Mouse (Mus musculus) limb, embryonic 12.5 days (tissue): Measurements from ENCODE around the gene Rps6ka5. TPM values are rescaled to one million over a fixed set of nuclear protein-coding genes. Genes with fewer than 3 reads are reported as not detected.

Experiments
- ATAC-seq: fragments of 200-750 bp; cut with Nextera tagmentation; 2 replicates; pipeline ENCODE4 v1.8.0; 2017; ENCODE audit warnings: low read depth, moderate TSS enrichment; ENCODE audit not compliant: insufficient number of reproducible peaks, insufficient read depth, low FRiP score, low TSS enrichment
- H3K27ac ChIP-seq: fragments of 300-500 bp; sonication (generic); 2 replicates; pipeline ENCODE4 v1.5.1; 2016; ENCODE audit warnings: mild to moderate bottlenecking, moderate library complexity
- H3K27me3 ChIP-seq: fragments of 300-500 bp; sonication (generic); 2 replicates; pipeline ENCODE4 v1.6.1; 2016; ENCODE audit warnings: mild to moderate bottlenecking, moderate library complexity
- H3K36me3 ChIP-seq: fragments of 300-500 bp; sonication (generic); 2 replicates; pipeline ENCODE4 v1.6.1; 2016; ENCODE audit warnings: mild to moderate bottlenecking, moderate library complexity
- H3K4me1 ChIP-seq: fragments of 300-500 bp; sonication (generic); replicated peaks from 2 replicates; pipeline ENCODE4 v1.6.1; 2016
- H3K4me2 ChIP-seq: fragments of 300-500 bp; sonication (generic); 2 replicates; pipeline ENCODE4 v1.6.1; 2016; ENCODE audit warnings: mild to moderate bottlenecking, moderate library complexity
- H3K4me3 ChIP-seq: fragments of 300-500 bp; sonication (generic); replicated peaks from 2 replicates; pipeline ENCODE4 v1.5.1; 2016; ENCODE audit warnings: mild to moderate bottlenecking
- H3K9ac ChIP-seq: fragments of 300-500 bp; sonication (generic); replicated peaks from 2 replicates; pipeline ENCODE4 v1.6.1; 2016; ENCODE audit warnings: mild to moderate bottlenecking, moderate library complexity
- H3K9me3 ChIP-seq: fragments of 300-500 bp; sonication (generic); 2 replicates; pipeline ENCODE4 v1.6.1; 2016; ENCODE audit warnings: mild to moderate bottlenecking, moderate library complexity
- whole genome bisulfite sequencing: fragments of 180-500 bp; shearing (Covaris S2); methylation state at CpG from one replicate; pipeline ENCODE4 v1.1.7; 2016; 5-methylcytosine and 5-hydroxymethylcytosine counted together
- polyA plus RNA-seq: library from polyadenylated mRNA; unstranded; fragments of >200 nt; fragmentation: Nextera tagmentation; extraction: Ambion mirVana; gene quantifications from 2 replicates; pipeline ENCODE4 v1.2.1, GENCODE M21; 2016

Gene Rps6ka5
- polyA plus RNA-seq, 1 experiment from 2014 or later: 6.6 TPM

DNA sequence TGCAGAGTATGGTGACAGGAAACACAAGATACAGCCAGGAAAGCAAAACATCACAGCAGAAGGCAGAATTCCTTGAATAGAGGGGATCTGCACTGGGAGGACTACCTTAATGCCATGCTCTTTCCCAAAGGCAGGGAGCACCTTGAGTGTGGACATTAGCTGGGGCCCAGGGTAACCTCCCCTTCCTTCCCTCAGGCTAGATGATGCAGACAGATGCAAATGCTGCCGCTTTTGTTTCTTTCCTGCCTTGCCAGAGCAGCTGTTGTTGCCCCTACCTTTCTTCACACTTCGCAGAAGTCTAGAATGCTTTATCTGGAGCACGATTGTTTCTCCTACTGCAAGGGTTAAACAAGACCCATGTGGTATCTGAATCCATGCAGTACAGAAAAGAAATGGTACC lies 34.6 kb downstream of the Rps6ka5 start:
- H3K4me2 ChIP-seq: no peak overlapping the region
- H3K9me3 ChIP-seq: no peaks in the 10 kb centered on the region
- no peaks in the 10 kb centered on the region for H3K36me3 ChIP-seq
- no peak overlapping the region for H3K9ac ChIP-seq
- H3K27ac ChIP-seq: no peak overlapping the region
- no peaks in the 10 kb centered on the region for H3K27me3 ChIP-seq
- H3K4me3 ChIP-seq: no peak overlapping the region
- no peak for ATAC-seq
- H3K4me1 ChIP-seq: peaks cover 4% of the 10 kb centered on the region
- 38% methylated on average over 3 of the region's 3 CpGs for WGBS

- H3K4me1 ChIP-seq: peaks cover 4% of the 10 kb centered on the region
- no peak overlapping the region for H3K27ac ChIP-seq
- no peak overlapping the region for H3K9ac ChIP-seq
- H3K9me3 ChIP-seq: no peaks in the 10 kb centered on the region
- H3K4me2 ChIP-seq: no peak overlapping the region
- H3K27me3 ChIP-seq: no peaks in the 10 kb centered on the region
- ATAC-seq: no peak
- no peaks in the 10 kb centered on the region for H3K36me3 ChIP-seq
- H3K4me3 ChIP-seq: no peak overlapping the region
- WGBS: 79% methylated on average over 5 of the region's 5 CpGs
Measured at GRCm38 (mm10) chr12:100690444-100690843, 36.3 kb downstream of the Rps6ka5 start.

GRCm38 (mm10) chr12:100688177-100688576 lies 38.6 kb downstream of the Rps6ka5 start:
- ATAC-seq: no peak
- Histone ChIP-seq H3K4me3 (no peak overlapping the region), H3K36me3 (no peaks in the 10 kb centered on the region), H3K27me3 (no peaks in the 10 kb centered on the region), H3K27ac (no peak overlapping the region), H3K9ac (no peak overlapping the region), H3K4me2 (no peak overlapping the region), H3K9me3 (no peaks in the 10 kb centered on the region), H3K4me1 (peaks cover 4% of the 10 kb centered on the region)

- WGBS: 84% methylated on average over 2 of the region's 2 CpGs
- no peak overlapping the region for H3K4me3 ChIP-seq
- H3K9me3 ChIP-seq: no peaks in the 10 kb centered on the region
- ATAC-seq: no peak
- no peaks in the 10 kb centered on the region for H3K4me1 ChIP-seq
- H3K36me3 ChIP-seq: no peaks in the 10 kb centered on the region
- no peak overlapping the region for H3K9ac ChIP-seq
- H3K4me2 ChIP-seq: no peak overlapping the region
- no peaks in the 10 kb centered on the region for H3K27me3 ChIP-seq
- H3K27ac ChIP-seq: no peak overlapping the region
Measured at GRCm38 (mm10) chr12:100687001-100687400, 39.8 kb downstream of the Rps6ka5 start.

DNA sequence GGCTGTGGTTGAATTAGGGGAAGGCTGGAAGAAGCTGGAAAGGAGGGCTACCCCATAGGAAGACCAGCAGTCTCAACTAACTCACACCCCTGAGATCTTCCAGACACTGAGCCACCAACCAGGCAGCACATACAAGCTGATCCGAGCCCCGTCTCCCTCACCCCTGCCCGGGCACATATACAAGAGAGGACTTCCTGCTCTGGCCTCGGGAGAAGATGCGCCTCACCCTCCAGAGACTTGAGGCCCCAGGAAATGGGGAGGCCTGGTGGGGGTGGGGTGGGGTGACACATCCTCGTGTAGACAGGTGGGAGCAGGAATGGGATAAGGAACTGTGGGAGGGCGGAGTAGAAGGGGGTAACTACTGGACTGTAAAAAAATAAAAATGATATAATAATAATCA lies 45.0 kb downstream of the Rps6ka5 start:
- no peak for ATAC-seq

DNA sequence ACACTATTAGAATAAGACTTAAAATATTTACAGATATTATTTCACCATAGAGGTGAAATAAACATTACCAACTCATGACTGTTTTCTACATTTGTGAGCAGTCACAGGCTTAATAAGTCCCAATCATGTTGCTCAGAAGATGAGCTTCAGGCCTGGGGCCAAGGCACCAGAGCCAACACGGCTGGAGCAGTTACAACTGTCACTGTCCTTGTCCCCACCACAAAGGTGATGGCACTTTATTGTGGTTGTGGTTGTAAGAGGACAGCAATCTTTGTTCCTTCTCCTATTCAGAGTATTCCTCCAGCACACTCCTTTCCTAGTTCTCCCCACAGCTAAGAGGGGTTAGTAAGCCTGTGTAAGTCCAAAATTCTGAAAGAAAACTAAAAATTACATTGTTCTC lies 45.5 kb downstream of the Rps6ka5 start:
- peaks cover 10% of the 10 kb centered on the region; the same call in 1 of the 2 replicates for H3K4me1 ChIP-seq
- no peak for ATAC-seq
- no peak overlapping the region for H3K9ac ChIP-seq
- H3K27me3 ChIP-seq: no peaks in the 10 kb centered on the region
- no peaks in the 10 kb centered on the region for H3K9me3 ChIP-seq
- no peak overlapping the region for H3K4me3 ChIP-seq
- WGBS: 60% methylated on average over 1 of the region's 1 CpGs
- no peaks in the 10 kb centered on the region for H3K36me3 ChIP-seq
- no peak overlapping the region for H3K27ac ChIP-seq
- H3K4me2 ChIP-seq: no peak overlapping the region

More for the DNA sequence above, 45.0 kb downstream of the Rps6ka5 start:
- Histone ChIP-seq H3K27ac (no peak overlapping the region), H3K4me3 (no peak overlapping the region), H3K4me1 (peaks cover 10% of the 10 kb centered on the region; the same call in 1 of the 2 replicates), H3K4me2 (no peak overlapping the region), H3K9ac (no peak overlapping the region), H3K36me3 (no peaks in the 10 kb centered on the region), H3K27me3 (no peaks in the 10 kb centered on the region), H3K9me3 (no peaks in the 10 kb centered on the region)
- WGBS: 90% methylated on average over 7 of the region's 7 CpGs

DNA sequence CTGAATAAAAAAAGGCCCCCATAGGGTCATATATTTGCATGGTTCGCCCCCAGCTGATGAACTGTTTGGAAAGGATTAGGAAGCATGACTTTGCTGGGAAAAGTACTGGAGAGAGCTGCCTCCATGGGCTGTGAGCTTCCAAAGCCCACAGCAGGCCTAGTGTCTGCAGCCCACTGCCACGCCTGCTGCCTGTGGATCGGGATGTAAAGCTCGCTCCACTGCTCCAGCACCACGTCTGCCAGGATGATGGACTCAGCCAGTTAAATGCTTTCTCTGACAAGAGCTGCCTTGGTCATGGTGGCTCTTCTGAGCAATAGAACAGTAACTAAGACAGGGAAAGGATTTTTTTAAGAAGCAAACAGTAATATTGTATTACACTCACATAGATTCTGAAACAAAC lies 46.1 kb downstream of the Rps6ka5 start:
- 76% methylated on average over 5 of the region's 5 CpGs for WGBS
- Histone ChIP-seq H3K4me2 (no peak overlapping the region), H3K4me3 (no peak overlapping the region), H3K9ac (no peak overlapping the region), H3K27ac (no peak overlapping the region), H3K9me3 (no peaks in the 10 kb centered on the region), H3K4me1 (peaks cover 10% of the 10 kb centered on the region; the same call in 1 of the 2 replicates), H3K36me3 (no peaks in the 10 kb centered on the region), H3K27me3 (no peaks in the 10 kb centered on the region)
- ATAC-seq: no peak

GRCm38 (mm10) chr12:100670647-100671199 lies 56.1 kb downstream of the Rps6ka5 start:
- H3K4me3 ChIP-seq: no peak overlapping the region

DNA sequence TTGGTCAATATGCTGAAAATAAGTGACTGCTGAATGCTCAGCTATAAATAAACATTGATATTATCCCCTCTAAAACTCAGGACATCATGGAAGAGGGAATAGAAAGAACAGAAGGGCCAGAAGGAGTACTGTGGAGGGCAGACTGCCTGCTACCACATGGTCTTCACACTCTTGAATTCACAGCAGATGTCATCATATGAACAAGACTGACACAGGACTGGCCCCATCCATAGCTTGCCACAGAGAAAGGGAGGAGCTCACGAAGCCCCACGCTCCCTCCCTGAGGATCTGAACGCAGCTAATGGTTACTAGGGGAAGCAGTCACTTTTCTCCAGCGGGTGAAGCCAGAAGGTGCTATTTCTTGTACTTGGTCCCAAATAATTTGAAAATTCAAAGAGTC lies 61.5 kb downstream of the Rps6ka5 start:
- H3K9ac ChIP-seq: no peak overlapping the region
- WGBS: 71% methylated on average over 4 of the region's 4 CpGs
- no peaks in the 10 kb centered on the region for H3K27me3 ChIP-seq
- H3K27ac ChIP-seq: no peak overlapping the region
- no peak overlapping the region for H3K4me3 ChIP-seq
- H3K36me3 ChIP-seq: no peaks in the 10 kb centered on the region
- no peaks in the 10 kb centered on the region; the same call in 1 of the 2 replicates for H3K4me1 ChIP-seq
- no peaks in the 10 kb centered on the region for H3K9me3 ChIP-seq
- ATAC-seq: no peak
- H3K4me2 ChIP-seq: no peak overlapping the region

More at GRCm38 (mm10) chr12:100670647-100671199, 56.1 kb downstream of the Rps6ka5 start:
- H3K27me3 ChIP-seq: no peaks in the 10 kb centered on the region
- H3K4me2 ChIP-seq: no peak overlapping the region
- H3K36me3 ChIP-seq: no peaks in the 10 kb centered on the region; the same call in 1 of the 2 replicates
- H3K9me3 ChIP-seq: no peaks in the 10 kb centered on the region
- WGBS: 89% methylated on average over 2 of the region's 2 CpGs
- no peak overlapping the region for H3K27ac ChIP-seq
- H3K9ac ChIP-seq: no peak overlapping the region
- ATAC-seq: no peak
- H3K4me1 ChIP-seq: no peaks in the 10 kb centered on the region

DNA sequence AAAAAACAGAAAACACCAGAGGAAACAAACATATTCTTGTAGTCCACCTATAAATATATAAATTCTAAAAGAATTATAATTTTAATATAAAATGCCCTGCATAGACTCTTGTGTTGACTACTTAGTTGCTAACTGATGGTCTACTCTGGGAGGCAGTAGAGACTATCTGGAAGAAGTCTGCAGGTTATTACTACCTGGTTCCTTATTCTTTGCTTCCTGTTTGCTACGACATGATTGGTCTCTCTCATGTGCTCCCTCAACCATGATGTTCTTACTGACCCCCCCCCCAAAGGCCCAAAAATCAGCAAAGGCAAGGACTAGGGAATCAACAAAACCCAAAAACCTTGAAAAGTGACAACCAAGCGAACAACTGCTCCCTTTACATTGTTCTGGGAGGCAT lies 66.7 kb downstream of the Rps6ka5 start:
- no peak overlapping the region for H3K4me2 ChIP-seq
- H3K36me3 ChIP-seq: no peaks in the 10 kb centered on the region
- H3K4me3 ChIP-seq: no peak overlapping the region
- H3K9ac ChIP-seq: no peak overlapping the region
- WGBS: 88% methylated on average over 2 of the region's 2 CpGs
- no peaks in the 10 kb centered on the region for H3K27me3 ChIP-seq
- H3K9me3 ChIP-seq: no peaks in the 10 kb centered on the region
- ATAC-seq: no peak
- no peak overlapping the region for H3K27ac ChIP-seq
- no peaks in the 10 kb centered on the region for H3K4me1 ChIP-seq

DNA sequence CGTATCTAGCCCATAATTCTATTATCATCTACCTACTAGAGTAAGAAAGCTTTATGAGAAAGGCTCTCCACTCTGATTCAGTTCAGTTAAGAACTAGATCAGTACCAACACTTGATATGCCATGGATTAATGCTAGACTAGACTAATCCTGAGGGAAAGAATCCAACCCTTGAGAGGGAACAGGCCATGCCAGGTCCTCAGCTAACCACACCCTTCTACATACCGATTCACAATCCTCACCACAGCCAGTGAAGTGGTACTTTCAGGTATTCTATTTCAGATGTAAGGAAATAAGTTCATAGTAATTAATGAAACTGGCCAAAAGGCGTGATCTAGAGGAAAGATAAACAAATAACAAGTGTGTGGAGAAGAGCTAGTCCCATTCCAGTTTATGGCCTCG lies 70.8 kb downstream of the Rps6ka5 start:
- no peak overlapping the region for H3K9ac ChIP-seq
- ATAC-seq: no peak
- no peaks in the 10 kb centered on the region for H3K4me1 ChIP-seq
- no peaks in the 10 kb centered on the region for H3K9me3 ChIP-seq
- no peak overlapping the region for H3K4me2 ChIP-seq
- WGBS: 84% methylated on average over 4 of the region's 4 CpGs
- H3K4me3 ChIP-seq: no peak overlapping the region
- no peaks in the 10 kb centered on the region for H3K36me3 ChIP-seq
- H3K27ac ChIP-seq: no peak overlapping the region
- H3K27me3 ChIP-seq: no peaks in the 10 kb centered on the region

- Histone ChIP-seq H3K9ac (no peak overlapping the region), H3K36me3 (no peaks in the 10 kb centered on the region), H3K4me1 (peaks cover 8% of the 10 kb centered on the region), H3K27ac (no peak overlapping the region), H3K4me2 (no peak overlapping the region), H3K4me3 (no peak overlapping the region), H3K9me3 (no peaks in the 10 kb centered on the region), H3K27me3 (no peaks in the 10 kb centered on the region)
- ATAC-seq: no peak
- 93% methylated on average over 1 of the region's 1 CpGs for WGBS
Measured at GRCm38 (mm10) chr12:100641936-100642335, 84.8 kb downstream of the Rps6ka5 start.
